Mouse (Mus musculus) heart, embryonic 14.5 days (tissue): ENCODE data around the gene Tmem212. TPM values are rescaled to one million over a fixed set of nuclear protein-coding genes. Genes with fewer than 3 reads are reported as not detected.

Experiments
- ATAC-seq: fragments of 200-750 bp; cut with Nextera tagmentation; 2 replicates; pipeline ENCODE4 v1.8.0; 2017; ENCODE audit warnings: low read depth, moderate TSS enrichment; ENCODE audit not compliant: insufficient number of reproducible peaks, insufficient read depth, low FRiP score
- H3K27ac ChIP-seq, 2 experiments: fragments of 200-500 bp in 1 of 2; fragments of 300-500 bp in 1 of 2; sonication (generic) in 1 of 2; replicated peaks in 1 of 2; 2 replicates each; pipeline ENCODE4 v1.5.1; 2012 to 2014; ENCODE audit warnings: low read depth in 2 of 2, low read length in 2 of 2, control low read depth in 1 of 2, mild to moderate bottlenecking in 1 of 2, mixed read lengths in 1 of 2; ENCODE audit not compliant: control insufficient read depth in 1 of 2, insufficient read depth in 1 of 2
- H3K27me3 ChIP-seq: fragments of 300-500 bp; sonication (generic); 2 replicates; pipeline ENCODE4 v1.6.1; 2014; ENCODE audit warnings: mild to moderate bottlenecking, low read length, control low read depth; ENCODE audit not compliant: control insufficient read depth, insufficient read depth
- H3K36me3 ChIP-seq: fragments of 300-500 bp; sonication (generic); 2 replicates; pipeline ENCODE4 v1.6.1; 2014; ENCODE audit warnings: mild to moderate bottlenecking, control low read depth, low read length, mixed read lengths; ENCODE audit not compliant: control insufficient read depth, insufficient read depth
- H3K4me1 ChIP-seq, 2 experiments: fragments of 200-500 bp in 1 of 2; fragments of 300-500 bp in 1 of 2; sonication (generic) in 1 of 2; 2 replicates each; pipeline ENCODE4 v1.6.1; 2012 to 2014; ENCODE audit warnings: low read length in 2 of 2, control low read depth in 1 of 2, mixed read lengths in 1 of 2; ENCODE audit not compliant: control insufficient read depth in 2 of 2, insufficient read depth in 2 of 2
- H3K4me2 ChIP-seq: fragments of 300-500 bp; sonication (generic); 2 replicates; pipeline ENCODE4 v1.6.1; 2014; ENCODE audit warnings: mild to moderate bottlenecking, low read length
- H3K4me3 ChIP-seq, 2 experiments: fragments of 200-500 bp in 1 of 2; fragments of 300-500 bp in 1 of 2; sonication (generic) in 1 of 2; 2 replicates each; pipeline ENCODE4 v1.5.1; 2012 to 2014; ENCODE audit warnings: low read length in 2 of 2, mild to moderate bottlenecking in 2 of 2, control low read depth in 1 of 2, low read depth in 1 of 2, moderate library complexity in 1 of 2; ENCODE audit not compliant: control insufficient read depth in 1 of 2, insufficient read depth in 1 of 2
- H3K9ac ChIP-seq: fragments of 300-500 bp; sonication (generic); 2 replicates; pipeline ENCODE4 v1.6.1; 2014; ENCODE audit warnings: mild to moderate bottlenecking, low read length
- H3K9me3 ChIP-seq: fragments of 300-500 bp; sonication (generic); 2 replicates; pipeline ENCODE4 v1.6.1; 2016; ENCODE audit warnings: low read length, control low read depth; ENCODE audit not compliant: control insufficient read depth
- WGBS: fragments of 180-500 bp; shearing (Covaris S2); extraction: QIAGEN DNeasy Blood & Tissue Kit; methylation state at CpG from one replicate; pipeline ENCODE4 v1.1.7; 2014; 5-methylcytosine and 5-hydroxymethylcytosine counted together
- polyA plus RNA-seq: library from polyadenylated mRNA; unstranded; fragments of >200 nt; fragmentation: Nextera tagmentation; extraction: Ambion mirVana; gene quantifications from 2 replicates; pipeline ENCODE4 v1.2.1, GENCODE M21; 2014

Tmem212 gene
- polyA plus RNA-seq, 1 experiment from 2014 or later = not detected

DNA sequence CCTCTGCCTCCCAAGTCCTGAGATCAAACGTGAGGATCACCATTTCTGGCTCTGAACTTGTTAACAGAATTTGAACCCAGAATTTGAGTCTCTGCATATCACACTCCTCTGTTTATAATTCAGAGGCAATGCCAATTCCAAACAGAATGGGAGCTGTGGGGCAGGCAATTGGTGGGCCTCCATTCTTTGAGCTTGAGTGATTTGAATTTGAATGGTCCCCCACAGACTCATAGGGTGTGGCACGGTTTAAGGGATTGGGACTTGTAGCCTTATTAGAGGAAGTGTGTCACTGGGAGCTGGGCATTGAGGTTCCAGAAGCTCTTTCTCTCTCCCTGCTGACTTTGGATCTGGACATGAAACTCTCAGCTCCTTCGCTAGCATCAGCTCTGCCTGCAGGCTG is 39.5 kb upstream of the Tmem212 start:
- WGBS = 74% methylated on average over 3 of the region's 3 CpGs
- Histone ChIP-seq H3K27me3 (no peaks in the 10 kb centered on the region), H3K4me2 (no peak overlapping the region), H3K4me1 (peaks cover 6 to 8% of the 10 kb centered on the region in 2 experiments), H3K4me3 (no peak overlapping the region), H3K9ac (no peak overlapping the region), H3K36me3 (no peaks in the 10 kb centered on the region), H3K9me3 (no peaks in the 10 kb centered on the region), H3K27ac (no peak overlapping the region)
- no peak for ATAC-seq

DNA sequence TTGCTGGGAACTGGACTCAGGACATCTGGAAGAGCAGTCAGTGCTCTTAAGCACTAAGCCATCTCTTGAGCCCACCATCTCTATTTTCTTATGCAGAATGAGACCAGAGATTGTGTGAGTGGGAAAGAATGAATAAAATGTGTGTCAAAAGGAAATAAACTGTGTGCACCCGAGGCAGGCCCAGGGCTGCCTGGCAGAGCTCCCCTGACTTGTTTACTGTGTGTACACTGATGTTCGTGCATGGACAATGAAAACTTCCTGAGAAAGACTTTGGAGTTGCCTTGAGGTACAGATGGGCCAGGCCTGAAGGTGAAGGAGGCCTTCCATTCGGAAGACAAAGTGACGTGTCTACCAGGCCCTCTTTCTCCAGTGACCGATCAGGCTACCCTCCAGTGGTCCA is 36.2 kb upstream of the Tmem212 start:
- no peak overlapping the region for H3K9ac ChIP-seq
- no peak overlapping the region for H3K4me3 ChIP-seq
- no peaks in the 10 kb centered on the region for H3K27me3 ChIP-seq
- H3K4me1 ChIP-seq = no peaks in the 10 kb centered on the region
- no peaks in the 10 kb centered on the region for H3K36me3 ChIP-seq
- no peak for ATAC-seq
- no peak overlapping the region for H3K4me2 ChIP-seq
- WGBS = 82% methylated on average over 5 of the region's 5 CpGs
- no peaks in the 10 kb centered on the region for H3K9me3 ChIP-seq
- no peak overlapping the region for H3K27ac ChIP-seq

DNA sequence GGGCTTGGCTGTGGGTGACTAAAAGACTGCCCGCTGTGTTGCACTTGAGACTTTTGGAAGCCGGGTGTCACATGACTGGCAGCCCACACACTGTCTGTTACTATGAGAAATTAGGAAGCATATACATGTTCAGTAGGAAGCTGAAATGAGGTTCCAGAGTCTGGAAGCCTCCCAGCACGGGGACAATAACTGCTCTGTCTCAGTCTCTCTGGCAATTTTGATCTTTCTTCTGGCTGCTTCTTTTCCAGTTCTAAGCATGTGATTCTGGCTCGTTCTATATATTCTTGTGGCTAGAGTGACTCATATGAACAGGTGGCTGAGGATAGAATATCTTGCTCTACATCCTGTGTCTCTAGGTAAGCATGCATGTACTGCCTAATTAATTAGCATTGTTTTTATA is 33.1 kb upstream of the Tmem212 start:
- 76% methylated on average over 4 of the region's 4 CpGs for WGBS
- no peaks in the 10 kb centered on the region for H3K9me3 ChIP-seq
- H3K27me3 ChIP-seq = no peaks in the 10 kb centered on the region
- no peak for ATAC-seq
- H3K36me3 ChIP-seq = no peaks in the 10 kb centered on the region
- no peak overlapping the region for H3K4me3 ChIP-seq
- H3K9ac ChIP-seq = no peak overlapping the region
- no peak overlapping the region for H3K4me2 ChIP-seq
- no peak overlapping the region for H3K27ac ChIP-seq
- no peaks in the 10 kb centered on the region for H3K4me1 ChIP-seq

DNA sequence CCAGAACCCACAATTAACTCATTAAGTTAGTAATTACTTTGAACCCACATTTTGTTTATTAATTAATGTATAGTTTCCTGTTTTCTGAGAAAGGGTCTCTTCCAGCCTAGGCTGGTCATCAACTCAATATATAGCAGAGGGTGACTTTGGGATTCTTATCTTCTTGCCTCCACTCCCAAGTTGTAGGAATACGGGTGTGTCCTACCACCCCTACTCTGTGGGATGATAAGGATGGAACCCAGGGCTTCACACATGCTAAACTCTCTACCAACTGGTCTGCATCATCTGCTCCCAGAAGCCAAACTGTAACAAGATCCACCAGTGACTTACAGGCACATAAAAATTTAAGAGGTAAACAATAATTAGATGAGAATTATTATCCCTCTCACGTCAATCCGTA is 27.9 kb upstream of the Tmem212 start:
- Histone ChIP-seq H3K36me3 (no peaks in the 10 kb centered on the region), H3K9me3 (no peaks in the 10 kb centered on the region), H3K27me3 (no peaks in the 10 kb centered on the region), H3K4me3 (no peak overlapping the region), H3K9ac (no peak overlapping the region), H3K27ac (no peak overlapping the region), H3K4me2 (no peak overlapping the region), H3K4me1 (no peaks in the 10 kb centered on the region)
- 70% methylated on average over 3 of the region's 3 CpGs for WGBS
- ATAC-seq = no peak

DNA sequence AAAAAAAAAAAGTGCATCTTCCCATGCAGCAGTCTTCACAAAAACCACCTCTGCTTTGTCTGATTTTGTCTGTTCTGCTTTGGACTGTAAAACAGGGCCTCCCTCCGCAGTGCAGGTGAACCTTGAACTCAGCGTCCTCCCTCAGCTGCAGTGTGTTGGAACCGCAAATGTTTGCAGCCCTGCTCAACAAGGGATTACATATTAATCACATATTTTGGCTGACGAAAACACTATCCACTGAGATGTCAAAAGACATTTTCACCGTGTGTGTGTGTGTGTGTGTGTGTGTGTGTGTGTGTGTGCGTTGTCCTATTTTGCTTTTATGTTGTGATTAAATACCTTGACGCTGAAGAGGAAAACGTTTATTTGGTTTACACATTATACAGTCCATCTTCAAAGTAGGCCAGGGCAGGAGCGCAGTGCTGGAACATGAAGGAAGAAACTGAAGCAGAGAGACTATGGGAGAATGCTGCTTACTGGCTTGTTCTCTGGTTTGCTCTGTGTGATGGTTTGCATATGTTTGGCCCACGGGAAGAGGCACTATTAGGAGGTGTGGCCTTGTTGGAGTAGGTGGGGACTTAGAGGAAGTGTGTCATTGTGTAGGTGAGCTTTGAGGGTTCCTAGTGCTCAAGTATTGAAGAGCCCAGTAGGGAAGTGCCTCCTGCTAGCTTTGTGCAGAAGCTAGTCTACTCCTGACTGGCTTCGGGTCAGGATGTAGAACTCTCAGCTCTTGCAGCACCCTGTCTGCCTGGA is 25.3 kb upstream of the Tmem212 start:
- no peak for ATAC-seq
- no peak overlapping the region for H3K4me2 ChIP-seq

DNA sequence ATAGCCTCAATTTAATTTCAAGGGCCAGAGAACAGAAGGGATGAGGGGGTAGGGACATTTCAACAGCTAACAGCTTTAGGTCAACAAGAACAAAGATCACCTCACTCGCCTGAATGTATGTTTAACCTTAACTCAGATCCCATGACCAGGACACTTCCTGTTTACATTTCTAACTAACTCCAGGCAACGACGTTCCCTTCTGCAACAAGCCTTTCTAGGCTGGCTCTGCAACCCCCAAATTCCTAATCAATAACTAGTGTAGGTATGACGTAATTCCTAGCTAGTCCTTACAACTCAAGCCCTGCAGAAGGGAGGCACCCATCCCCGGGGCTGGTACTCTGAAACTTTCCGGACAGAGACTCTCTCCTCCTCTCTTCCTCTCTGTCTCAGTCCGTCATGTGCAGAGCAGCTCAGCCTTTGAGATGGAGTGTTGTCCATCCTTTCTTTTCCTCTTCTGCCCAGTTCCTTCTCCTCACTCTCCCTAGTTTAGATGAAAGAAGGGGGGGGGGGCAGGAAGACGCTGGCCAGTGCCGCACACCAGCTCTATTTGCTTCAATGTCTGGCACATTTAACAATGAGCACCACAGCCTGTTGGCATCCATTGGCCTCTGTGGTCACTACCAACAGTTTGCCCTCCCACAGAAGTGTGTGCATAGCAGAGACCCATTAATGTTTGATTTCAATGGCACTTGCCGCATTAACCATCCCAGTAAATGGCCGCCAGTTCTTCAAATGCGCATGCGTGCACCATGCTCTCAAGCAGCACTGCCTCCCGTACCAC is 22.7 kb upstream of the Tmem212 start:
- Histone ChIP-seq H3K9me3 (no peaks in the 10 kb centered on the region), H3K4me3 (no peak overlapping the region), H3K36me3 (no peaks in the 10 kb centered on the region), H3K4me2 (no peak overlapping the region), H3K27me3 (no peaks in the 10 kb centered on the region), H3K27ac (no peak overlapping the region), H3K4me1 (no peaks in the 10 kb centered on the region), H3K9ac (no peak overlapping the region)
- ATAC-seq = no peak
- 91% methylated on average over 14 of the region's 14 CpGs for WGBS

More for the DNA sequence above, 25.3 kb upstream of the Tmem212 start:
- H3K4me1 ChIP-seq = no peaks in the 10 kb centered on the region
- H3K27ac ChIP-seq = no peak overlapping the region
- no peaks in the 10 kb centered on the region for H3K27me3 ChIP-seq
- no peaks in the 10 kb centered on the region for H3K9me3 ChIP-seq
- no peak overlapping the region for H3K9ac ChIP-seq
- WGBS = 89% methylated on average over 11 of the region's 11 CpGs
- H3K36me3 ChIP-seq = no peaks in the 10 kb centered on the region
- H3K4me3 ChIP-seq = no peak overlapping the region

DNA sequence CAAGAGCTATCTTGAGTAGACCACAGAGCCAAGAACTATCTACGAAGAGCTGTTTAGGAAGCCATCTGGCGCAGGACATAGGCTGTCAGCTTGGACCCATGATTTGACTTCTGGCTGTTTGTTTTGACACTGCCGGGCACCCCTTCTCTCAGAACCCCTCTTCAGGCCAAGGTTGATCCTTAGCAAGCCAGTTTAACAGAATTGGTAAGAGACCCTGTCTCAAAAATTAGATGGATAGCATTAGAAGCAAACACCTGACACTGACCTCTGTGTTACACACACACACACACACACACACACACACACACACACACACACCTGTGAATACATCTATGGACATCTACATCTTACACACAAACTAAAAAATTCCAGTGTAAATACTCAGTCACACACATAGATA is 12.8 kb upstream of the Tmem212 start:
- no peaks in the 10 kb centered on the region for H3K36me3 ChIP-seq
- H3K4me1 ChIP-seq = peaks cover 10 to 11% of the 10 kb centered on the region in 2 experiments
- H3K9ac ChIP-seq = no peak overlapping the region
- H3K9me3 ChIP-seq = peaks cover 10% of the 10 kb centered on the region; the same call in 1 of the 2 replicates
- H3K4me3 ChIP-seq = no peak overlapping the region
- no peak overlapping the region for H3K27ac ChIP-seq
- 91% methylated on average over 3 of the region's 3 CpGs for WGBS
- no peak for ATAC-seq
- H3K4me2 ChIP-seq = no peak overlapping the region
- no peaks in the 10 kb centered on the region for H3K27me3 ChIP-seq
